Mouse (Mus musculus): ENCODE measurements around the gene Pvr.

Gene Pvr

DNA sequence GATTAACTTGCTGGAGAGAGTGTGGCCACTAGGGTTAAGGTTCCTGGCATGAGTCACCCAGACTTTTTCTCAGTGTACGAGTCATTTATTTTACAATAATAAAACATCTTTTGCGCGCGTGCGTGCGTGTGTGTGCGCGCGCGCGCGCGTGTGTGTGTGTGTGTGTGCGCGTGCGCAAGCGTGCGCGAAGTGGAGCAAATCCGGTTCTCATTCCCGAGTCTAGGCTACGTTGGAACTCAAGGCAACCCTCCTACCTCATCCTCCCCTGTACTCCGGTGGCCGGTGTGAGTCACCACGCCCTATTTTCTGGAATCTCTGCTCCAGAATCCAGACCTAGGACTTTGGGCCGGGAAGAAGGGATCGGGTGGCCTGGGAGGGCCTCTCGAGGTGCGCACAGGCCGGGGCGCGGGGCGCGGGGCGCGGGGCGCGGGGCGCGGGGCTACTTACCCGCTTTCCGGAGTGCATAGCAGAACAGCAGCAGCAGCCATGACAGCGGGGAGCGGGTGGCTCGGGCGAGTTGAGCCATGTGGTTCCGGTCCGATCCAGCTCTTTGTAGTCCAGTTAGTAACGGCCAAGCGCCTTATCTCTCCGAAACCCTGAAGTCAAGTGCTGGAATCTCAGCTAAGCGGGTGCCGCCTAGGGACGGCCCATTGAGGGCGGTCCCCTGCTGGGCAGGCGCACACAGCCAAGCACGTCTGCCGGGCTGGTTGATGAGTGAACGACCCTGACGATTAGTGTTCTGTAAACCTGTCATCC is at the start of gene Pvr:
TSS of gene Pvr (minus strand) at position 655 of the 756 bp plus-strand sequence.
- peak; percentile 66 for DNase-seq

DNA sequence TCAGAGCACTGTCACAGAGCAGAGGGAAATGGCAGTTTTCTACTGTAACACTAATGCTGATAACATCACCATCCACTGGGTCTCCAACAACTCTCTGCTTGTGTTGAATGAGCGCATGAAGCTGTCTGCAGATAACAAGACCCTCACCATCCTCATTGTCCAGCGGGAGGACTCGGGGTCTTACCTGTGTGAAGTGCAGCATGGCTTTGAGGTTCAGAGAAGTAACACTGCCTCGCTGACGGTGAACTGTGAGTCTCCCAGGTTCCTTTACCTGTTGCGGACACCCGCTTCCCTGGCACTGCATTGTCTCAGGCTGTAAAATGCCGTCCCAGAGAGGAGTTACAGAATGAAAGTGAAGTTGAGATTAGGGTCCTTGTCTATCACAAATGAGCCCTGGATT is 49.2 kb upstream of the Pvr start:
- DNase-seq = no peak

GRCm38 (mm10) chr7:19969541-19970090 is 48.7 kb upstream of the Pvr start:
- DNase-seq = no peak

GRCm38 (mm10) chr7:19969106-19969505 is 48.1 kb upstream of the Pvr start:
- no peak for DNase-seq

GRCm38 (mm10) chr7:19964985-19965579 is 44.1 kb upstream of the Pvr start, which contains the start of gene Ceacam20:
Gene Ceacam20, plus strand, starts transcription at chr7:19965412.
- no peak for DNase-seq

DNA sequence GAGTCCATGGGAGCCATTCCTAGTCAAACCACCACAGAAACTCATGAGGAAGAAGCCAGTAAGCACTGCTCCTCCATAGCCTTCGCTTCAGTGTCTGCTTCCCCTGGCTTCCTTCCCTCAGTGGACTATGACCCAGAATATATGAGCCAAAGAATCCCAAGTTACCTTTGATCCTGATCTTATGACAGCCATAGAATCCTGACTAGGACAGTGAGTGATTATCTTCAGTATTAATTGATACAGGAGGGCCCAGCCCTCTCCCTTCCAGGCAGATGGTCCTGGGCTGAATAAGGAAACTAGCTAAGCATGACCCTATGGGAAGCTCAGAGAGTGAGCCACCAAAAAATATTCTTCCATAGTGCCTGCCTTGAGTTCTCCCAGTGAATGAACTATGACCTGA is 41.5 kb upstream of the Pvr start:
- DNase-seq = no peak

GRCm38 (mm10) chr7:19956341-19956781 is 35.4 kb upstream of the Pvr start:
- peak; percentile 49 for DNase-seq

DNA sequence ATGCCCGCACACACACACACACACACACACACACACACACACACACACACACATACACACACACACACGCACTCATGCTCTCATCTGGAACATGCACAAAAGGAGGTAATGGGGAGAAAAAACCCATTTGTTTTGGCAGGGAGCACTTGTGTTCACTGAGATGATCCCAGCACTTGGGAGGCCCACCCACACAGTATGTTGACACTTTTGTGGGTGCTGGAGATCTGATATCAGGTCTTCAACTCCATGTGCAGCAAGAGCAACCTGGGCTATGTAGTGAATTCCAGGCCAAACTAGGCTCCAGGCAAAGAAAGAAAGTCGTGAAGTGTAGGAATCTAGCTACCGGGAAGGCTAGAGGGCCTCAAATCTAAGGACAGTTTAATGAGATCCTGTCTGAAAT is 34.9 kb upstream of the Pvr start:
- DNase-seq = no peak

- DNase-seq = no peak
Measured at GRCm38 (mm10) chr7:19953054-19953453, 32.1 kb upstream of the Pvr start.

DNA sequence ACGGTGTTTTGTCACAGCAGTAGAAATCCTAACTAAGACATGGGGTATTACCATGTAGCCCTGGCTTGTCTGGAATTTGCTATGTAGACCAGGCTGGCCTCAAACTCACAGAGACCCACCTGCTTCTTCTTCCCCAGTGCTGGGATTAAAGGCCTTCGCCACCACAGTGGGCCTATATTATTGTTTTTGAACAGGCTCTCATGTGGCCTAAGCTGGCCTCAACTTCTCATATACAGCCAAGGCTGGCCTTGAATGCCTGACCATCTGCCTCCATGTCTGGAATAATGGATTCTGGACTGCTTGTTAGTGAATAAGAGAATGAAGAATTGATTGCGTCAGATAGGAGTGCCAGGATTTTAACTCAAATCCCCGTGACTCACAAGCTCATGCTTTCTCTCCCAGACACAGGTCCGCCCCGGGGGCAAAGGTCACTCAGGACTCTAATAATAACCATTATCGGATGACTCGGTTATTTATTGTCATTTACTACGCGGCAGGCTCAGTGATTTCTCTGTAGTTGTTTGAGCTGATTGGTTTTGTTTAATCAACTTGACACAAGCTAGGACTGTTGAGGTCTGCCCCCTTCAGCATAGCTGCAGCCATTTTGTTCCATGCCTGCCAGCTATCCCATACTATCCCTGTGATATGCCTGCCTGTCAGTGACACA is 31.5 kb upstream of the Pvr start:
- no peak for DNase-seq

- DNase-seq = no peak
Measured at GRCm38 (mm10) chr7:19950589-19950988, 29.6 kb upstream of the Pvr start, which contains the start of gene Igsf23. Gene Igsf23, minus strand, starts transcription at chr7:19950756.

DNA sequence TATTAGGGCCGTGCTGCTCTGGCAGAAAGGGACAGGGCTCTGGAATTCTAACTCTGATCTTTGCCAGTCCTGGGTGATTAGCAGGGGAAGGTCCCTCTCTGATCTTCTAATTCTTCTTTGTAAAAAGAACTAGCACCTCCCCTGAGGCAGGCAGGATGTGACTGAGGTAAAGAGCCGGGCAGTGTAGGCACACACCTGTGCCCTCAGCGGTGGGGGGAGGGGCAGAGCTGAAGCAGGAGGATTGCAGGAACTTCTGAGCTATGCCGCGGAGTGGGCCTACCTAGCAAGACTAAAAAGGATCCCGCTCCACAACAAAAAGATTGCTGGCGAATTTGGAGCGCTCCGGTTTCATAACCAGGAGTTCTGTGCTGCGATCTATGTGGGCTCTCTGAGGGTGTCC is 29.0 kb upstream of the Pvr start:
- DNase-seq = no peak

DNA sequence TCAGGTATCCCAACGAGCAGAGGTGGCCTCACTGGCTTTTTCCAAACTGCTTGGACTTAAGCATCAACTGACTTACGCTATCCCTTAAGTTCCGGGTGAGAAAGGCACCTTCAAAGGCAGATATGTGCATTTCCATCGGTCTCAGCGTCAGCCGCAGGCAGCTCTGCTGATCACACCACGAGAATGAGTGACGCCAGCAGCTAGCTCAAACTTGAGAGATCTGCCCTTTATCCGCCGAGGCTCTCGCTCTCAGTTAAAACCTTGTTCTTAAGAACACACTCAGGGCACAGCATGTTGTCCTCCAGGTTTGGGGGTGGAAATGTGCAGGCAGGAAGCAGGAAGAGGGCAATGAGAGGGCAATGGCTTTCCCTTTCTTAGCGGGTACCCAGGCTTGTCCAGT is 28.0 kb upstream of the Pvr start:
- no peak for DNase-seq

DNA sequence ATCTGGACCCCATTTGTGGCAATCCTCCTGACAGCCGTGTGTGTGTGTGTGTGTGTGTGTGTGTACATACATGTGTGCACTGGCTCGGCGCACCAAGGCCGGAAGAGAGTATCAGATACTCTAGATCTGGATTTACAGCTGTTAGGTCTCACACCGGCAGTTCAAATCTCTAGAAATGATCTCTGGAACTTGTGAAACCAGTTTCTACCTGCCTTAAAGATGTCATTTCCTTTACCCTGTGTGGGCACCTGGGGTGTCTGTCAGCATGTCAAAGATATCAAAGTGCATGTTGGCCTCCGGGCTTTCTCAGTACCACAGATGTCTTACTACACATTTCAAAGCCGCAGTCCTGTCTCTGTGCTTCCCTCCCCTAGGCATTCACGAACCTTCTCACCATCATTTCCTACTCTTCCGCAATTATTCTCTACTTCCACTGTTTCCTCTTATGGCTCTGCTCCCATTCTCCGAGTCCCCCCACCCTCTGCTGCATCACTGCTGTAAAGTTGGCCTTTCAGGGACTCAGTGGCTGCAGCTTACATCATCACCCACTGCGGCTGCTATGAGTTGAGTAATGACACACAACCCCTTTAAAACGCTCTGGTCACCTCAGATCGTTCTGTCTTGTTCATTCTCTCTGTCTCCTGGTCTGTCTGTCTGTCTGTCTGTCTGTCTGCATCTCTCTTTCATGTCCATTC is 25.0 kb upstream of the Pvr start:
- DNase-seq = no peak

- no peak for DNase-seq
Measured at GRCm38 (mm10) chr7:19945201-19945600, 24.2 kb upstream of the Pvr start.

- no peak for DNase-seq
Measured at GRCm38 (mm10) chr7:19944709-19945108, 23.7 kb upstream of the Pvr start.

DNA sequence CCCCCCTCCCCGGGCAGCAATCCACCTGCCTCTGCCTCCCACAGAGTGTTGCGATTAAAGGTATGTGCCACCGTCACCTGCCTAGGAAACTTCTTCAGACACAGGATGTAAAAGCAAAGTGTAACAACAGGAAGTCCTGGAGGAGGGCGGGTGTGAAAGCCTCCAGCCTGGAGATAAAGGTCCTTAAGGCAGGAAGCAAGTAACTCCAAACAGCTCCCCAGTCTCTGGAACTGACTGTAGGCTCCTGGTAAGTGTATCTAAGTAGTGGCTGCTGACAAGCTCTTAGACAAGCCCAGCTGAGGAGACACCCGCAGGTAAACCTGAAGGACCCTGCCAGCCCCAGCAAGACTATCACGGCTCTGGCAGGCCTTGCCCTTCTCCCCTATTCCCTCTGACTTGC is 19.3 kb upstream of the Pvr start:
- DNase-seq = no peak

GRCm38 (mm10) chr7:19939555-19940235 is 18.7 kb upstream of the Pvr start:
- no peak for DNase-seq

DNA sequence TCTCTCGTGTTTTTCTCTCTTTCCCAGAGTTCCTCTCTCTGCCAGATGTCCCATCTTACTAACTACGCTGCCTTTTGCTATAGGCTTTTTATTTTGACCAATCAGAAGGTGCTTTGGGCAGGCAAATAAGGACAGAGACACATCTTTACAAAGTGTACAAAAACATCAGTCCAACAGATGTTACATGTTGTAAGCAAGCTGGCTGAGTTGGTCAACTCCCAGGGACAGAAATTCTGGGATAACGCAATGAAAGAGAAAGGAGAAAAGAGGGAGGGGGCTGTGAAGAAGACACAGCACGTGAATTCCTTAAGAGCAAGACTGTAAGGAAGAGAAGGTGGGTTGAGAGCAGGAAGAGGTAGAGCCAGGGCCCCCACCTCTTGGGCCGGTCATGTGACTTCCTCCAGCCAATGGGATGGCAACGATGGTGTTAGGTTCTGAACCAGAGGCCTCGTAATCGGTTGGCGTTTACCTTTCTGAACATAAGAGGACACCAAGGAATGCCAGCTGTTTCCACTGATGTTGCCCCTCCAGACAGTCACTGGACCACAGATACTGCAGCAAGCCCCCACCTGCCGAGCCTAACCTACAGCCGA is 16.4 kb upstream of the Pvr start:
- no peak for DNase-seq

GRCm38 (mm10) chr7:19935961-19936360 is 15.0 kb upstream of the Pvr start:
- no peak for DNase-seq

- DNase-seq = no peak
Measured at GRCm38 (mm10) chr7:19935171-19935751, 14.3 kb upstream of the Pvr start.
